Mouse (Mus musculus): ENCODE results near the gene Gm45233. TPM values are rescaled to one million over a fixed set of nuclear protein-coding genes. Genes with fewer than 3 reads are reported as not detected.

Gene Gm45233
- polyA plus RNA-seq, 1 experiment from 2014 or later = not detected

DNA sequence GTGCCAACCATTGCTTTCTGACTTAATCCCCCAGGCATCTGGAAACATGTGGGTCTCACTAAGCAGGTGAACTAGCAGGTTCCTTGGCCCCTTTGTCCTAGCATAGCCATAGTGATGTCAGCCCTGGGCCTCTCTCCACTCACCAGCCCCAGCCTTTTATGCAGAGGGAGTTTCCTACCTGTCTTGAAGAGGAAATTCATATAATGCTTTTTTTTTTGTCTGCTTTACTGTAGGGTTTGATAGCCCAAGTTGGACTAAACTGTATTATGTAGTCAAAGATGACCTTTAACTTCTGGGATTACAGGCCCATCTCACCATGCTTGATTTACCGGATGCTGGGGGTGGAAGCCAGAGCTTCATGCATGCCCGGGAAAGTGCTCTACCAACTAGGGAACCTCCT lies 5.9 kb downstream of the Gm45233 start:
- Histone ChIP-seq H3K27me3 (no peaks in the 10 kb centered on the region), H3K4me2 (no peak overlapping the region), H3K9ac (no peak overlapping the region), H3K9me3 (replicated peaks) (no peaks in the 10 kb centered on the region), H3K27ac (replicated peaks) (no peak overlapping the region), H3K4me1 (replicated peaks) (peaks cover 30% of the 10 kb centered on the region), H3K4me3 (replicated peaks) (no peak overlapping the region), H3K36me3 (replicated peaks) (peaks cover 33% of the 10 kb centered on the region)
- no peak for ATAC-seq (ENCODE audit: insufficient read depth)
- 84% methylated on average over 2 of the region's 2 CpGs for whole genome bisulfite sequencing (ENCODE audit: insufficient replicate concordance)

DNA sequence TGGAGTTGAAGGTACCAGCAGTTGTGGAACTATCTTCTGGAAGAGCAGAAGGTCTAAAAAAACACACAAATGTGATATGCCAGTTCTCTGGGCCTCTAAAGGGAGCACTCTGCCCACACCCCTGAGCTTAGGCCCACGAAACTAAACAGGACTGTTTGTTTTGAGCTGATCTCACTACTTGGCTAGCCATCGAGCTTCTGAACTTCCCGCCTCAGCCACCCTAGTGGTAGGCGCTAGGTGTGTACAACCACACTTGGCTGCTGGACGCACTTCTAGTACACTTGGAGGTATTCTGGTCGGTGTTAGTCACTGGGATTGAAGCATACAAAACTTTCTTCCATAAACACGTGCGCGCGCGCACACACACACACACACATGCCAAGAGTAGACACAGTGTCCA lies 7.8 kb downstream of the Gm45233 start:
- H3K27ac ChIP-seq (replicated peaks) = no peak overlapping the region
- H3K4me3 ChIP-seq (replicated peaks) = no peak overlapping the region
- no peaks in the 10 kb centered on the region for H3K9me3 ChIP-seq (replicated peaks)
- no peak overlapping the region for H3K9ac ChIP-seq
- no peak for ATAC-seq (ENCODE audit: insufficient read depth)
- no peaks in the 10 kb centered on the region for H3K27me3 ChIP-seq
- peaks cover 46% of the 10 kb centered on the region for H3K36me3 ChIP-seq (replicated peaks)
- H3K4me1 ChIP-seq (replicated peaks) = peaks cover 14% of the 10 kb centered on the region
- H3K4me2 ChIP-seq = no peak overlapping the region
- WGBS (ENCODE audit: insufficient replicate concordance) = 88% methylated on average over 11 of the region's 11 CpGs

DNA sequence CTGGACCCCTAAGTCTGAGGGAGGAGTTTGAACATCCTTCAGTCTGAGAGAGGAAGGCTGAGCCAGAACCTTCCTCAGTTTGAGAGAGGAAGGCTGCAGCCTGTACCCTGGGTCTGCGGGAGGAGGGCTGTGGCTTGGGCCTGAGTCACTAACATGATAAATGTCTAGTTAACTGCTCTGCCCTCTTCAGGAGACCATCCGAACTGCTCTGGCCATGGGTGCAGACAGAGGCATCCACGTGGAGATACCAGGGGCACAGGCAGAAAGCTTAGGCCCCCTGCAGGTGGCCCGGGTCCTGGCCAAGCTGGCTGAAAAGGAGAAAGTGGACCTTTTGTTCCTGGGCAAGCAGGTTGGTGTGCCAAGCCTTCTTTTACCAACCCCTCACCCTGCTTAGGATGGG lies 8.7 kb downstream of the Gm45233 start:
- no peaks in the 10 kb centered on the region for H3K9me3 ChIP-seq (replicated peaks)

DNA sequence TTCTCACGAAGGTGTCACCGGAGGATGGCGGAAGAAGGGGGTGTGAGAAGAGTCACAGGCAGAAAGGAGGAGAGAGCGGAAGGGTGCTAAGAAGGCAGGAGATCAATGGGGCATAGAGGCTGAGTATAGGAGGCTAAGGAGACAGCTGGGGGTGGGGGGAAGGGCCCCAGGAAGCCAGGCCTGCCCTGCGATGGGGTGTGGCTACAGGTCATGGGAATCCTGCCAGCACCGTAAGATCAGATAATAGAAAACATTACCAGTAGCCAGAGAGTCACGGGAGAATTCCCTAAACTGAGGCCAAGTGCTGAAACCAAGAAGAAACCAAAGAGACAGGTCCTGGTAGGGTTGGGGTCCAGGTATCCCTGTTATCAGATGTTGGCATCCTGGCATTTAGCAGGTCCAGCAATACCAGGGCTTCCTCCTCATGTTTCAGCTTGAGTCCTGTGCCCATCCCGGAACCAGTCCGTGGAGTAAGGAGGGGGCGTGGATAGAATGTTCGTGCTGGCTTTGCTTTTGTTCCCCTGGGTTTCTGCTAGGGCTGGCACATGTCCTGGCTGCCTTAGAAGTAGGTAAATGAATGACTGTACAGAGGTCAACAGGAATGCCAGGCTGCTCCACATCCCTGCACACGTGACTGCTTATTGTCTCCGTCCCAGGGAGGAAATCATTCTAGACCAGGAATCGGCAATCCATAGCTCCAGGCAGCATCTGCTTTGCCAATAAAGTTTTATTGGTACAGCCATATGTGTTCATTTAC lies 9.8 kb downstream of the Gm45233 start:
- Histone ChIP-seq H3K27me3 (no peaks in the 10 kb centered on the region), H3K4me1 (replicated peaks) (peaks cover 4% of the 10 kb centered on the region), H3K36me3 (replicated peaks) (peaks cover 57% of the 10 kb centered on the region), H3K4me2 (no peak overlapping the region), H3K9ac (no peak overlapping the region), H3K27ac (replicated peaks) (no peak overlapping the region), H3K9me3 (replicated peaks) (no peaks in the 10 kb centered on the region), H3K4me3 (replicated peaks) (no peak overlapping the region)
- no peak for ATAC-seq (ENCODE audit: insufficient read depth)
- 72% methylated on average over 14 of the region's 14 CpGs for WGBS (ENCODE audit: insufficient replicate concordance)

More for the DNA sequence above, 8.7 kb downstream of the Gm45233 start:
- ATAC-seq (ENCODE audit: insufficient read depth) = no peak
- Histone ChIP-seq H3K36me3 (replicated peaks) (peaks cover 53% of the 10 kb centered on the region), H3K9ac (no peak overlapping the region), H3K27ac (replicated peaks) (no peak overlapping the region), H3K4me1 (replicated peaks) (peaks cover 6% of the 10 kb centered on the region), H3K4me3 (replicated peaks) (no peak overlapping the region), H3K4me2 (no peak overlapping the region), H3K27me3 (no peaks in the 10 kb centered on the region)
- 27% methylated on average over 4 of the region's 4 CpGs for WGBS (ENCODE audit: insufficient replicate concordance)

DNA sequence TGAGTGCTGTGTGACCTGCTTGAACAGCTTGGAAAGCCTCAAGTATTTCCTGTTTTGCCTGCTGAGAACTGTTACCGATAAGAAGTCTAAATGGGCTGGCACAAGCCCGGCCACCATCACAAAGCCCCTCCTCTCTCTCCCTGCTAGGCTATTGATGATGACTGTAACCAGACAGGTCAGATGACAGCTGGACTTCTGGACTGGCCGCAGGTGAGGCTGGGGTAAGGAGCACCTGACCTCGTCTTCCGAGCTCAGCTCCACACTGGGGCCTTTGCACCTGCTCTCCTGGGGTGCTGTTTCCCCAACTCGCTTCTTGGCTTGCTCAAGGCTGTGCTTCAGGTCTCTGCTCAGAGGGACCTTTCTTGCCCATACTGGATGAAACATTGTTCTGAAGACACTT lies 10.4 kb downstream of the Gm45233 start:
- H3K27ac ChIP-seq (replicated peaks) = no peak overlapping the region
- H3K36me3 ChIP-seq (replicated peaks) = peaks cover 57% of the 10 kb centered on the region
- H3K9me3 ChIP-seq (replicated peaks) = no peaks in the 10 kb centered on the region
- H3K27me3 ChIP-seq = no peaks in the 10 kb centered on the region
- no peak overlapping the region for H3K4me3 ChIP-seq (replicated peaks)
- 69% methylated on average over 6 of the region's 6 CpGs for WGBS (ENCODE audit: insufficient replicate concordance)
- 0 out of 2 replicates have a peak, but pooled peaks cover 4% of the 10 kb centered on the region for H3K4me1 ChIP-seq (replicated peaks)
- no peak for ATAC-seq (ENCODE audit: insufficient read depth)
- H3K9ac ChIP-seq = no peak overlapping the region
- H3K4me2 ChIP-seq = no peak overlapping the region

DNA sequence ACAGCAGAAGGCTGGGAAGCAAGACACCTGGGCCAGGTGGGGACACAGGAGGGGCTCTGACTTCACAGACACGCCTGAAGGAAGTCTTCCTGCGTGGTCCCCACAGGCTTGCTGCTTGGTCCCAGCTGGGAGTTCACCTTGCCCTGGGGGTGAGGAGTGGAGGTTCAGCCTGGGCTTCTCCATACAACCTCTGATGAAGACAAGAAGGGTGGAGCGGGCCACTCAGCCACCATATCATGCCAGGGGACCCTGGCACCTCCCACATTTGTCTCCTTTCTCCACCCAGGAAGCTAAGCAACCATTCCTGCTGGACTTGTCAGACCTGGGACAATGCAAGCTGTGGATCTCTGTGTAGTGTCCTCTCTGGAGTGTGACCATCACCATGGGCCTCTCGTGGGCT lies 18.9 kb downstream of the Gm45233 start, which contains the start of gene Vsig10l:
Vsig10l (plus strand) TSS at position 301 of the 400 bp plus-strand sequence.
- Histone ChIP-seq H3K4me2 (no peak within 1 kb of the TSS), H3K36me3 (replicated peaks) (peaks cover 2% of the 10 kb centered on the region; the same call in 1 of the 2 replicates), H3K4me1 (replicated peaks) (peaks cover 24% of the 10 kb centered on the region), H3K9me3 (replicated peaks) (no peaks in the 10 kb centered on the region), H3K9ac (no peak within 1 kb of the TSS), H3K27ac (replicated peaks) (no peak within 1 kb of the TSS), H3K27me3 (peaks cover 15% of the 10 kb centered on the region), H3K4me3 (replicated peaks) (no peak within 1 kb of the TSS)
- no peak for ATAC-seq (ENCODE audit: insufficient read depth)
- WGBS (ENCODE audit: insufficient replicate concordance) = 41% methylated on average over 4 of the region's 4 CpGs

DNA sequence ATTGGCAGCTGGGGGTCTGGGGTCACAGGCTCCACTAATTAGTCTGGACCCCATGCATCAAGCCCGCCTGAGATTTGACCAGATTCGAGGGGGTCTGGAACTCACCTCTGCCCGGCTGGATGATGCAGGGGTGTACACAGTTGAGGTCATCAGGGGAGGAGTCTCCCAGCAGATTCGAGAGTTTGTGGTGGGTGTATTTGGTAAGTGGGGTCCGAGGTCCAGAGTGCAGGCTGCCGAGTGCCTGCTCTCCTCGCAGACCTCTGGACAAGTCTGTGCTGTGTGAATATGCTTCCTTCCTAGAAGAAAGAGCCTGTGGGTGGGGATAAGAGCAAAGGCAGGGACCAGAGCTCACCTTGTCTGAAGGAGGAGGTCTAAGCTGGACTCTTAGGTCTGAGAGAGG lies 20.0 kb downstream of the Gm45233 start:
- Histone ChIP-seq H3K27ac (replicated peaks) (no peak overlapping the region), H3K4me1 (replicated peaks) (peaks cover 24% of the 10 kb centered on the region), H3K27me3 (peaks cover 15% of the 10 kb centered on the region), H3K4me3 (replicated peaks) (no peak overlapping the region), H3K9ac (no peak overlapping the region), H3K9me3 (replicated peaks) (no peaks in the 10 kb centered on the region), H3K4me2 (no peak overlapping the region), H3K36me3 (replicated peaks) (no peaks in the 10 kb centered on the region)
- 58% methylated on average over 7 of the region's 7 CpGs for WGBS (ENCODE audit: insufficient replicate concordance)
- no peak for ATAC-seq (ENCODE audit: insufficient read depth)

DNA sequence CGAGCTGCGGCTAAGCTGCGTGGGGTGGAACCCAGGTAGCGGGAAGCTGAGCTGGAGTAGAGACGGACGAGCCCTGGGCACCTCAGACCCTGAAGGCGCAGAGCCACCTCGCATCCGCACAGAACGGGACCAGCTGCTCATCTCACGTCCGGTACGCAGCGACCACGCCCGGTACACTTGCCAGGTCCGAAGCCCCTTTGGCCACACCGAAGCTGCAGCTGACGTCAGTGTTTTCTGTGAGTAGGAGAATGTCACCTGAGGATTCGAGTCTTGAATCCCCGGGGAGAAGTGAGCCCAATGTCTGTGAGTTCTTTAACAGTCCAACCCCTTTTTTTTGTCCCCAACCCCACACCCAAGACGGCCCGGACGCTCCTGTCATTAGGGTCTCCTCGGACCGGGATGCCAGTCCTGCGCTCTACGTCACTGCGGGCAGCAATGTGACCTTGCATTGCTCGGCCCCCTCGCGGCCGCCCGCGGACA lies 21.0 kb downstream of the Gm45233 start:
- 6% methylated on average over 35 of the region's 35 CpGs for WGBS (ENCODE audit: insufficient replicate concordance)
- Histone ChIP-seq H3K27me3 (peaks cover 15% of the 10 kb centered on the region), H3K27ac (replicated peaks) (no peak overlapping the region)

DNA sequence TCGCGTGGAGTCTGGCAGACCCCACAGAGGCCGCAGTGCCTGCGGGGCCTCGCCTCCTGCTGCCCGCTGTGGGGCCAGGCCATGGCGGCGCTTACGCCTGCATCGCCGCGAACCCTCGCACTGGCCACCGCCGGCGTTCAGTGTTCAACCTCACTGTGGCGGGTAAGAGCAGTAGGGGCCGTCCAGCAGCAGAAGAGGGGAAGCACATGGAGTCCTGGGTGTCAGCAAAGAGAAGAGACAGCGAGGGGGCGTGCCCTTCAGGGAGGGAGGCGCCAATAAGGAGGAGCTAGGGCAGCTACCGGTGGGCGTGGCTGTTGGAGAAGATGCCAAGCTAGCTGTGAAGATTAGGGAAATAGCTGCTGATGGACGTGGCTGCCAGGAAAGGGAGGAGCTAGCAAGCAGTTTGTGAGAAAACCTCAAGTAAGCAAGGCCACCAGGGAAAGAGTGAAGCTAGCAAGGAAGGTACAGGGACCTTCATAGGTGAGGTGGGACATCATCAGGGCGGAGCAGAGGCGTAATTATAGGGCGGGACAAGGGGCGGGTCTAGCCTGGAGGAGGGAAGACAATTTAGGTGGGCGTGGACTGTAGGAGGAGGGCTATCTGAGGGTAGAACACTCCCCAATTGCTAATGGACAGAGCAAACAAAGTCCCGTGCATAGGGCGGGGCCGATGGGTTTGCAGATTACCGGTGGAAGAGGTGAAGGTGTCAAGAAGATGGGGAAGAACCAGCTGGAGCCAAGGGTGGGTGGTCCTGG lies 21.6 kb downstream of the Gm45233 start:
- WGBS (ENCODE audit: insufficient replicate concordance) = under 1% methylated on average over 33 of the region's 33 CpGs
- Histone ChIP-seq H3K9ac (peak overlapping the region; percentile 46; the same call in 1 of the 2 replicates), H3K27ac (replicated peaks) (peak overlapping the region; percentile 53), H3K36me3 (replicated peaks) (no peaks in the 10 kb centered on the region), H3K27me3 (peaks cover 15% of the 10 kb centered on the region), H3K4me1 (replicated peaks) (peaks cover 24% of the 10 kb centered on the region), H3K4me3 (replicated peaks) (peak overlapping the region; percentile 60), H3K4me2 (peak overlapping the region; percentile 94), H3K9me3 (replicated peaks) (no peaks in the 10 kb centered on the region)
- peak; percentile 86 for ATAC-seq (ENCODE audit: insufficient read depth)

More for the DNA sequence above, 21.0 kb downstream of the Gm45233 start:
- peak overlapping the region; percentile 46; the same call in 1 of the 2 replicates for H3K9ac ChIP-seq
- no peaks in the 10 kb centered on the region for H3K36me3 ChIP-seq (replicated peaks)
- H3K4me1 ChIP-seq (replicated peaks) = peaks cover 24% of the 10 kb centered on the region
- ATAC-seq (ENCODE audit: insufficient read depth) = no peak
- peak overlapping the region; percentile 60 for H3K4me3 ChIP-seq (replicated peaks)
- H3K4me2 ChIP-seq = peak overlapping the region; percentile 94
- no peaks in the 10 kb centered on the region for H3K9me3 ChIP-seq (replicated peaks)

DNA sequence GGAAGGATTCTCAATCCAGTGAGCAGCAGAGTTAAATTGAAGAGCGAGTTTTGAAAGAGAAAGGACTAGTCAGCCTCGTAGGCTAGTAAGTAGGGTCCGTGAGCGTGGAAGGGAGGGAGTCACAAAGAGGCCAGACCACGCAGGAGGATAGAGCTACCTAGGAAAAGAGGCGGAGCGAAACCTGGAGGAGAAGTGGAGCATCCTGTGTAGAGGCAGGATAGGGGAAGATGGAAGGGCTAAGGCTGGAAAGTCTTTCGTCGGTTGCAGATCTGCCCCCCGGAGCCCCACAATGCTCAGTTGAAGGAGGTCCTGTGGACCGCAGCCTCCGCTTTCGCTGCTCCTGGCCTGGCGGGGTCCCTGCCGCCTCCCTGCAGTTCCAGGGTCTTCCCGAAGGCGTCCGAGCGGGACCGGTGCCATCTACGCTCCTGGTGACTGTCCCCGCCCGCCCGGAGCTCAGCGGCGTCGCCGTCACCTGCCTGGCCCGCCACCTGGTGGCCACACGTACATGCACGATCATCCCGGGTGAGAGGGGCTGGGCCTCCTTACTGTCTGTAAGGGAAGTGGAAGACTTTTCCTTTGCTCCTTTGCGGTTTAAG lies 22.3 kb downstream of the Gm45233 start:
- Histone ChIP-seq H3K4me3 (replicated peaks) (peak overlapping the region; percentile 60), H3K36me3 (replicated peaks) (no peaks in the 10 kb centered on the region), H3K9me3 (replicated peaks) (no peaks in the 10 kb centered on the region), H3K4me2 (peak overlapping the region; percentile 94), H3K27me3 (peaks cover 15% of the 10 kb centered on the region), H3K4me1 (replicated peaks) (peaks cover 24% of the 10 kb centered on the region), H3K9ac (peak overlapping the region; percentile 28), H3K27ac (replicated peaks) (peak overlapping the region; percentile 53; the same call in 1 of the 2 replicates)
- 1% methylated on average over 33 of the region's 33 CpGs for WGBS (ENCODE audit: insufficient replicate concordance)
- peak; percentile 47 for ATAC-seq (ENCODE audit: insufficient read depth)

DNA sequence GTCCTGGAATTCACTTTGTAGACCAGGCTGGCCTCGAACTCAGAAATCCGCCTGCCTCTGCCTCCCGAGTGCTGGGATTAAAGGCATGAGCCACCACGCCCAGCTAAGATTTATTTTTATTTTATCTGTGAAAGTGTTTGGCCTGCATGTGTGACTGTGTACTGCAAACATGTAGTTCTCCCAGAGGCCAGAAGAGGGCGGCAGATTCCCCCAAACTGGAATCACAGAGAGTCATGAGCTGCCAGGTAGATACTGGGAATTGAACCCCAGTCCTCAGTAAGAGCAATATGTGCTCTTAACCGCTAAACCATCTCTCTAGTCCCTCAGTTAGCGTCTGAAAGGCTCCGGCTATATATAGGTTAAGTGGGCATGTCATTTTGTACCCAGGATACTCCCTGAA lies 26.4 kb downstream of the Gm45233 start:
- no peaks in the 10 kb centered on the region for H3K9me3 ChIP-seq (replicated peaks)
- H3K27ac ChIP-seq (replicated peaks) = no peak overlapping the region

More for the DNA sequence above, 26.4 kb downstream of the Gm45233 start:
- Histone ChIP-seq H3K4me1 (replicated peaks) (peaks cover 12% of the 10 kb centered on the region), H3K27me3 (peaks cover 12% of the 10 kb centered on the region), H3K4me3 (replicated peaks) (no peak overlapping the region), H3K9ac (no peak overlapping the region), H3K4me2 (no peak overlapping the region), H3K36me3 (replicated peaks) (no peaks in the 10 kb centered on the region)
- ATAC-seq (ENCODE audit: insufficient read depth) = no peak
- WGBS (ENCODE audit: insufficient replicate concordance) = 36% methylated on average over 8 of the region's 8 CpGs
